Mouse (Mus musculus): ENCODE results near the gene Fam126b. TPM values are rescaled to one million over a fixed set of nuclear protein-coding genes. Genes with fewer than 3 reads are reported as not detected.

Fam126b gene
- total and polyA plus RNA-seq, 3 experiments: 5.5 to 5.7 TPM; not detected in 1

GRCm38 (mm10) chr1:58585373-58586170 is 551 bp downstream of the Fam126b start:
- Histone ChIP-seq H3K36me3 (ENCODE audit: control insufficient read depth in 1 of 2, insufficient read depth in 2 of 2, low read length in 2 of 2) (peaks cover 0 to 15% of the 10 kb centered on the region in 2 experiments; a peak in 2 of 4 replicates), H3K9ac (ENCODE audit: control insufficient read depth, low read depth, low read length, poor library complexity, severe bottlenecking) (peak overlapping the region; percentile 91), H3K4me1 (ENCODE audit: control insufficient read depth in 1 of 2, insufficient read depth in 2 of 2, low read length in 2 of 2) (peaks cover 4 to 8% of the 10 kb centered on the region in 2 experiments), H3K79me2 (ENCODE audit: control insufficient read depth, insufficient read depth, low read length, poor library complexity) (peaks cover 22% of the 10 kb centered on the region), H3K27me3 (ENCODE audit: control insufficient read depth in 1 of 2, insufficient read depth in 2 of 2, low read length in 2 of 2) (no peaks in the 10 kb centered on the region), H3K27ac (ENCODE audit: control insufficient read depth, low read depth, low read length) (no peak overlapping the region), H3K4me3 (ENCODE audit: control insufficient read depth in 1 of 2, insufficient read depth in 1 of 2, low read depth in 2 of 2, low read length in 2 of 2) (peak overlapping the region; percentile 98), H3K9me3 (replicated peaks; ENCODE audit: insufficient read depth, low read length) (no peaks in the 10 kb centered on the region)
- no peak for TF ChIP-seq GABPA (IDR thresholded peaks at IDR 0.05; ENCODE audit: low read depth, low read length)
- TF ChIP-seq USF2 (IDR thresholded peaks at IDR 0.05; ENCODE audit: borderline replicate concordance in 1 of 2, insufficient read depth in 1 of 2, low read depth in 1 of 2, low read length in 2 of 2): no peak
- no peak for TF ChIP-seq CHD1 (IDR thresholded peaks at IDR 0.05; ENCODE audit: low read depth, low read length)
- TF ChIP-seq USF1 (IDR thresholded peaks at IDR 0.05; ENCODE audit: low read depth, low read length): no peak
- TF ChIP-seq ZNF384 (IDR thresholded peaks at IDR 0.05; ENCODE audit: low read depth, low read length): no peak
- no peak for TF ChIP-seq POLR2AphosphoS5 (IDR thresholded peaks at IDR 0.05; ENCODE audit: borderline replicate concordance, low read depth, low read length)
- no peak for TF ChIP-seq MAZ (IDR thresholded peaks at IDR 0.05; ENCODE audit: low read depth, low read length)
- TF ChIP-seq CTCF (IDR thresholded peaks at IDR 0.05 in 2 of 3, conservative IDR thresholded peaks at IDR 0.05 in 1 of 3; ENCODE audit: control insufficient read depth in 1 of 3, insufficient read depth in 1 of 3, low read depth in 2 of 3, low read length in 3 of 3, poor library complexity in 1 of 3, severe bottlenecking in 1 of 3): no peak
- TF ChIP-seq NRF1 (IDR thresholded peaks at IDR 0.05; ENCODE audit: insufficient read depth, low read depth, low read length, poor library complexity, severe bottlenecking): no peak
- TF ChIP-seq MYC (IDR thresholded peaks at IDR 0.05; ENCODE audit: low read depth, low read length): no peak
- TF ChIP-seq ZC3H11A (IDR thresholded peaks at IDR 0.05; ENCODE audit: low read depth, low read length): no peak
- TF ChIP-seq ETS1 (IDR thresholded peaks at IDR 0.05; ENCODE audit: low read depth, low read length): no peak
- TF ChIP-seq RCOR1 (IDR thresholded peaks at IDR 0.05; ENCODE audit: low read depth, low read length): no peak
- TF ChIP-seq MEF2A (IDR thresholded peaks at IDR 0.05; ENCODE audit: extremely low read depth, insufficient replicate concordance, low read depth, low read length, poor library complexity, severe bottlenecking): no peak
- DNase-seq (ENCODE audit: low read depth, low spot score): peak; percentile 15

- Histone ChIP-seq H3K27me3 (ENCODE audit: control insufficient read depth in 1 of 2, insufficient read depth in 2 of 2, low read length in 2 of 2) (no peaks in the 10 kb centered on the region), H3K9ac (ENCODE audit: control insufficient read depth, low read depth, low read length, poor library complexity, severe bottlenecking) (no peak overlapping the region), H3K9me3 (replicated peaks; ENCODE audit: insufficient read depth, low read length) (no peaks in the 10 kb centered on the region), H3K4me1 (ENCODE audit: control insufficient read depth in 1 of 2, insufficient read depth in 2 of 2, low read length in 2 of 2) (peaks cover 4 to 8% of the 10 kb centered on the region in 2 experiments), H3K79me2 (ENCODE audit: control insufficient read depth, insufficient read depth, low read length, poor library complexity) (peaks cover 25% of the 10 kb centered on the region), H3K27ac (ENCODE audit: control insufficient read depth, low read depth, low read length) (no peak overlapping the region), H3K36me3 (ENCODE audit: control insufficient read depth in 1 of 2, insufficient read depth in 2 of 2, low read length in 2 of 2) (peaks cover 0 to 13% of the 10 kb centered on the region in 2 experiments; a peak in 2 of 4 replicates), H3K4me3 (ENCODE audit: control insufficient read depth in 1 of 2, insufficient read depth in 1 of 2, low read depth in 2 of 2, low read length in 2 of 2) (no peak overlapping the region)
- DNase-seq (ENCODE audit: low read depth, low spot score): peak; percentile 50
- TF ChIP-seq RAD21 (IDR thresholded peaks at IDR 0.05; ENCODE audit: low read depth, low read length): peak; percentile 40
- peak in 1 of 3 experiments; percentile 51; a peak in 2 of 6 replicates for TF ChIP-seq CTCF (IDR thresholded peaks at IDR 0.05 in 2 of 3, conservative IDR thresholded peaks at IDR 0.05 in 1 of 3; ENCODE audit: control insufficient read depth in 1 of 3, insufficient read depth in 1 of 3, low read depth in 2 of 3, low read length in 3 of 3, poor library complexity in 1 of 3, severe bottlenecking in 1 of 3)
- peak; percentile 33; the same call in 1 of the 2 replicates for TF ChIP-seq SMC3 (IDR thresholded peaks at IDR 0.05; ENCODE audit: low read depth, low read length)
- TF ChIP-seq ZC3H11A (IDR thresholded peaks at IDR 0.05; ENCODE audit: low read depth, low read length): no peak
These were observed 1.9 kb downstream of the Fam126b start for GRCm38 (mm10) chr1:58584271-58584670.

All from MEL (cell line).